Mouse (Mus musculus) adipocyte (in vitro differentiated cells): ENCODE data around the gene Wdr90.
"Not testable (repeated sequence)": the region's sequence is repeated elsewhere in the genome, so short reads cannot be mapped to it uniquely, and the experiment has no call there.

Experiments used
- DNase-seq: peaks from one replicate; pipeline ENCODE4 v3.0.0-alpha.2; 2016; ENCODE audit warnings: low spot score

Gene Wdr90

GRCm38 (mm10) chr17:25830200-25830753 lies 31.0 kb downstream of the Wdr90 start:
- DNase-seq, result no peak

DNA sequence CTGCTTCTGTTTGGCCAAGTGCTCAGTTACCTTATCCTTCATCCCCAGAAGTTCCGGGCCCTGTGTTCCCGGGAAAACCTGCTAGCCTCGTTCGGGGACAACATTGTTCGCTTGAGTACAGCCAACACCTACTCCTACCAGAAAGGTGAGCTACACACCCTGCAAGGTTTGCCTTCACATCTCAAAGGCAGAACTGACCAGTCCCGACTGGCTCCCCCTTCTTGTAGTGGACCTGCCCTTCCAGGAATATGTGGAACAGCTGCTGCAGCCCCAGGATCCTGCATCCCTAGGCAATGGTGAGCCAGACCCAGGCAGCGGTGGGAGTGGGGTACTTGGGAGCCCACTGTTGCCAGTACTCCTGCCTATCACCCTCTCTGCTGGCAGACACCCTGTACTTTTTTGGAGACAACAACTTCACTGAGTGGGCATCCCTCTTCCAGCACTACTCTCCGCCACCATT lies 31.7 kb downstream of the Wdr90 start:
- DNase-seq, result no peak

GRCm38 (mm10) chr17:25828712-25829557 lies 32.4 kb downstream of the Wdr90 start, which contains the start of gene Jmjd8:
Gene Jmjd8, plus strand, starts transcription at chr17:25828867.
- DNase-seq, result peak; percentile 63

GRCm38 (mm10) chr17:25828223-25828594 lies 33.1 kb downstream of the Wdr90 start:
- no peak for DNase-seq

DNA sequence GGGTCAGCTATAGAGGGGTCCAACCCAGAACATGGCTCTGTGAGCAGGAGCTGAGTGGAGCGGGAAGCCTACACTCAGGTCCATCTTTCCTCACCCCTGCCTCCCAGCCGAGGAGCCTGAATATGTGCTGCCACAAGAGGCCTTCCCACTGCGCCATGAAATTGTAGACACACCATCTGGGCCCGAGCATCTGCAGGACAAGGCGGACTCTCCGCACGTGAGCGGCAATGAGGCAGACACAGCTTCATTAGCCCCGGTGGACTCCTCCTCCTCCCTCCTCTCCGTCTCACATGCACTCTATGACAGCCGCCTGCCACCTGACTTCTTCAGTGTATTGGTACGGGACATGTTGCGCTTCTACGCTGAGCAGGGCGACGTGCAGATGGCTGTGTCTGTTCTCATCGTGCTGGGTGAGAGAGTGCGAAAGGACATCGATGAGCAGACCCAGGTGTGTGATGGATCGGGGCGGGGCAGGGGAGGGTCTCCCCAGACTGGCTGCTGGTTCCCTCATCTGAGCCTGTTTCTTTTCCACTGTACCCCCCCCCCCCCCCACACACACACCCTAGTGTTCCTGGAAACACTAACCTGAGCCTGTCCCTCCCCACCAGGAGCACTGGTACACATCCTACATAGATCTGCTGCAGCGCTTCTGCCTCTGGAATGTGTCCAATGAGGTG lies 33.6 kb downstream of the Wdr90 start:
- no peak for DNase-seq

DNA sequence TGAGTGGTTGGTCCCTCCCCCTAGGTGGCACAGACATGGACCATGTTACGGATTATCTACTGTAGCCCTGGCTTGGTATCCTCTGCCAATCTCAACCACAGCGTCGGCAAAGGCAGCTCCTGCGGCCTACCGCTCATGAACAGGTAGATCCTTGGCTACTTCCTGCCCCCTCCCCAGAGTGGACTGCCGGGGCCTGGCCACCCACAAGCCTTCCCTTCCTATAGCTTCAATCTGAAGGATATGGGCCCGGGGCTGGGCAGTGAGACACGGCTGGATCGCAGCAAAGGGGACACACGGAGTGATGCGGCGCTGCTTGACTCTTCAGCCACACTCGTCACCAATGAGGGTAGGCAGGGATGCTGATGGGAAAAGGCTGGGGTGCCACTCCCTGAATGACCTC lies 34.3 kb downstream of the Wdr90 start:
- no peak for DNase-seq

GRCm38 (mm10) chr17:25825984-25826570 lies 35.2 kb downstream of the Wdr90 start:
- DNase-seq, result no peak

- no peak for DNase-seq
Observed at GRCm38 (mm10) chr17:25825311-25825710, 36.0 kb downstream of the Wdr90 start.

GRCm38 (mm10) chr17:25824362-25825142 lies 36.7 kb downstream of the Wdr90 start:
- no peak for DNase-seq

DNA sequence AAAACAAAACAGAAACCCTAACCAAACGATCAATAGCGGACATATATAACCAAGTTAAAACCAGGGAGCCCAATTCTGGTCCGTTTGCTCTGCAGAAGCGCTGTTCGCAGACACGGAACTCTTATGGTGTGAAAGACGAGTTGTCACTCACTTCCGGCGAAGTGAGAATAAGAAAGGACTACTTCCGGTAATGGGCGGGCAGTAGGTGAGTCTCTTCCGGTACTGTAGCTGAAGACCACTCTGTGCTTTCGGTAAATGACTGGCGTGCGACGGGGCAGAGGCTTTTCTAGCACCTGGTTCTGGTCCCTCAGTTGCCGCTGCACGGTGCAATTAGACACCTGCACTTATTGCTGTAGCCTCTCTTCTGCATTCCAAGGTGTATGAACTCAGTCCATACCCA lies 37.8 kb downstream of the Wdr90 start, which contains the start of gene Wdr24:
Gene Wdr24 (plus strand): TSS at position 176 of the 400 bp plus-strand sequence.
- peak; percentile 93 for DNase-seq

DNA sequence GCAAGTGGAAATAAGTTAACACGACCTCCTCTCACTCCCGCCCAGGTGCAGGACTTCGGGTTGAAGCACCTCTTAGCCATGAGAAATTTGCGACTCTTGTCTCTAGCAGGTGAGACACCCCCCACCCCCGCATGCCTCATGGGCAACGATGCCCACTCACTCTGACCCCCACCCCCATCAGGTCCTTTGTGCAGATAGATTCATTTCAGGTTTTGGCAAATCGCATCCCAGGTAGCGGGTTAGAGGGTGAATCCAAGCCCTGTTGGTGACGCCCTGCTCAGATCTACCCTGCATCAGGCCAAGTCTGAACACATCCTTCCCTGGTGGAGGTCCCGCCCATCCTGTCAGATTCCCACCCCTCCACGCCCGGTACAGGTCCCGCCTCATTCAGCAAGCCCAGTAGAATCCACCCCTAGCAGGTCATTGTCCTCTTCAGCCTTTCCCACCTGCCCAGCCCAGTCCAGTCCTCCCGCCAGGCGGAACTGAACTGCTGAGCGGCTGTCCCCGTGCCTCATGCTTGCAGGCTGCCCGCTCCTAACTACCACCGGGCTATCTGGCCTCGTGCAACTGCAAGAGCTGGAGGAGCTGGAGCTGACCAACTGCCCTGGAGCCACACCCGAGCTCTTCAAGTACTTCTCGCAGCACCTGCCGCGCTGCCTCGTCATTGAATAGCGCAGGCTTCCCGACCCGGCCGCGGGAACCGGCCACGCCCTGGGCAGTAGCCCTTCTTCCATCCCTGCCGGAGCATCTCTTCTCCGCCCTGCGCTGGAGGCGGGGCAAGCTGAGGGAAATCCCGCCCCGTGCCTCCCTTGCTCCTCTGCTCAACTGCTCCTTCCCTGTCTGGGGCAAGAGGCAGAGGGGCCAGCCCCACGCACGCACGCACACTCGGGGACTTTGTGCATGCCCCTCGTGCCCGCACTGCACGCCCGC lies 42.2 kb downstream of the Wdr90 start:
- no peak for DNase-seq

DNA sequence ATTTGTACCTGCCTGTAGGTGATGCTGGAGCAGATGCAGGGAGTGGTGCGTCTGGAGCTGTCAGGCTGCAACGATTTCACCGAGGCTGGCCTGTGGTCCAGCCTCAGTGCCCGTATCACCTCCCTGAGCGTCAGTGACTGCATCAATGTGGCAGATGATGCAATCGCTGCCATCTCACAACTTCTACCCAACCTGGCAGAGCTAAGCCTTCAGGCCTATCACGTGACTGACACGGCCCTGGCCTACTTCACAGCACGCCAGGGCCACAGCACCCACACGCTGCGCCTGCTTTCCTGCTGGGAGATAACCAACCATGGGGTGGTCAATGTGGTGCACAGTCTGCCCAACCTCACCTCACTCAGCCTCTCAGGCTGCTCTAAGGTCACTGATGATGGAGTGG lies 43.6 kb downstream of the Wdr90 start:
- no peak for DNase-seq

DNA sequence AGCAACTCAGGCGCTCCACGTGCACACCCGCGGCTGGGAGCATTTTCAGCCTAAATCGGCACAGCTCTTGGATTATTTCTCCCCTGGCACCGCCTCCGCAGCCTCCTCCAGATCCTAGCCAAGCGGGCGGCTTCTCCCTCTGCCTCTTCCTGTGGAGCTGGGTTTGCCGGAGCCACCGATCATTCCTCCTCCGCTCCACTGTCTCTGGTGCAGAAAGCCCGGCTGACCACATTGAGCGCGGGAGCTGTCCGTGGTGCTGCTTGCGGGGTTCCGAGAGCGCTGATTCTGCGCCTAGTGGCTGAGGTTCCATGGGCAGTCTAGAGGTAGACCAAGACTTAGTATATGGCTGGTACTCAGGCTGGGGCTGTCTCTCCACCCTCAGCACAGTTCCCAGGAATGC lies 47.8 kb downstream of the Wdr90 start:
- peak; percentile 66 for DNase-seq

- DNase-seq, result no peak
Observed at GRCm38 (mm10) chr17:25810890-25811289, 50.4 kb downstream of the Wdr90 start.

- no peak for DNase-seq
Observed at GRCm38 (mm10) chr17:25809606-25810340, 51.5 kb downstream of the Wdr90 start.

- DNase-seq, result no peak
Observed at GRCm38 (mm10) chr17:25808789-25809605, 52.3 kb downstream of the Wdr90 start, which contains the start of gene Fbxl16. Gene Fbxl16, plus strand, starts transcription at chr17:25809085.

- DNase-seq, result no peak
Observed at GRCm38 (mm10) chr17:25808028-25808427, 53.3 kb downstream of the Wdr90 start.

DNA sequence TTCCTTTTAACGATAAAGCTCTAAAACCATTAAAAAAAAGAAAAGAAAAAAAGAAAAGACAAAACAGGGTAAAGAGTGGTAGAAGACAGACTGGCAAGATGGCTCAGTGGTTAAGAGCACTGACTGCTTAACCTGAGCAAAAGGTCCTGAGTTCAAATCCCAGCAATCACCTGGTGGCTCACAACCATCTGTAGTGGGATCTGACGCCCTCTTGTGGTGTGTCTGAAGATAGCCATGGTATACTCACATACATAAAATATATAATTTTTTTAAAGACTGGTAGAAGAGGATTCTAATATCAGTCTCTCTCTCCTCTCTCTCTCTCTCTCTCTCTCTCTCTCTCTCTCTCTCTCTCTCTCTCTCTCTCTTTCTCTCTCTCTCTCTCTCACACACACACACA lies 53.8 kb downstream of the Wdr90 start:
- not testable (repeated sequence) for DNase-seq

GRCm38 (mm10) chr17:25806507-25806906 lies 54.8 kb downstream of the Wdr90 start:
- no peak for DNase-seq
